Mouse (Mus musculus): ENCODE data around the gene Inpp5e.

The Inpp5e gene

DNA sequence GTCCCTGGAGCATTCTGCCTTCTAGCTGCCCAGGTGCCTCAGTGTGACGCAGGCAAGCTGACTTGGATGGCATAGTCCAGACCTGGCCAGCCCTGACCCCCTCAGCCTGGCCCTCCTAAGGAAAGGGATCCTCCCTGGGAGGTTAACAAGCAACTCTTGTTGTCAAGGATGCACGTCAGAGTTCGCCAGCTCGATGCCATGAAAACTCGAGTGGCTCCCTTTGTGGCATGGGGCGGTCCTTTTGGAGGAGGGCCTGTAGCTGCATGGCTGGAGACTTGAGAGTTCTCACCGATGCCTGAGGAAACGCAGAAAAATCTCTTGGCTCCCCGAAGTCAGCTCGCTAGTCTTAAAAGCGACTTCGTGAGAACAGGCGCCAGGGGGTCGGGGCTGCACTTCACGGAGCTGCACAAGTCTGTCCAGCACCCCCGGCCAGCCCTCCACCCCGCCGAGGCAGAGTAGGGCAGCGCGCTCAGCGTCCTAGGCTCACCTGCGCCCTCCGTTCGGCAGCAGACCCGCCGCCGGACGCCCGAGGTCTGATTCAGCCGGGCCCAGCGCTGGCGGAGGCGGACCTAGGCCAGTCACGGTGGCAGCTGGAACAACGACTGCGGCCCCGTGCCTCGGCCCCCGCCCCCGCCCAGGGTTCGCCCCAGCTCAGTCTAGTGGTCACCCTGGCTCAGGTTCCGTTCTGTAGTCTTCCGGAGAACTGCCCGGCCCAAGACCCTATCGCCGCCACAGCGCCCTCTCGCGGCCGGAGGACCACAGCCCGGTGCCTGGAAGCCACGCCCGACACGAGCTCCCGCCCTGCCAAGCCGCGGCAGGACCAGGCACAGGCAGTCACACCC lies at the start of gene Inpp5e:
Gene Inpp5e, minus strand, starts transcription at position 689 of the 842 bp plus-strand sequence.
- peak; percentile 97 to 99 for DNase-seq (ENCODE audit: inconsistent age in 2 of 2, low spot score in 1 of 2)

DNA sequence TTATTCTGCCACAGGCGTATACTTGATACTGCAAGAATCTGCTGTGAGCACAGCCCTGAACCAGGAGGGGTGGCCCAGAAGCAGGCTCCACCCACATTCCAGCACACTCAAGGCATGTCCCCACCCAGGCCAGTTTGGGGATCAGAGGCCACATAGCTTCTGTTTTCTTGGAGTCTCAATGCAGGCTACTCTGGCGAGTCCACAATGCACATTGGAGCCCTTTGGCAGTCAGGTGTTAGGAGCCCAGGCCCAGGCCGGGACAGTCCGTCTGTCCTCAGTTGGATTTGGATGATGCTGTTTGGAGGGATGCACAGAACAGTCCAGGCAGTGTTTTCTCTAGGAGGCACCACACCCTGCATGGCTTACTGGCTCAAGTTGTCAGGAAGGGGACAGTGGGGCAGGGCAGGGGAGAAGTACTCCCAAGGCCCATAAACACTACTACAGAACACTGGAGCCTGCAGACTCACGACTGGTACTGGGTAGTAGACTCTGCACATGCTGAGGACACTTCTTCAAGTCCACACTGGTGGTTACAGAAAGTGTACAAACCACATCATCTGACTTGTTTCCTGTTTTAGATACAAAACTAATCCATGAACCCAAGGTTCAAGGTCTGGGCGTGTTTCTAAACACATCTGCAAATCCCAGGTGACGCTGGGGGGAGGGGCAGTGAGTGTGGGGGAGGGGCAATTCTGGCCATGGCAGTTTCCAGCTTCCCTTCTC lies 49.6 kb upstream of the Inpp5e start:
- DNase-seq (ENCODE audit: inconsistent age in 2 of 2, low spot score in 1 of 2), result no peak

DNA sequence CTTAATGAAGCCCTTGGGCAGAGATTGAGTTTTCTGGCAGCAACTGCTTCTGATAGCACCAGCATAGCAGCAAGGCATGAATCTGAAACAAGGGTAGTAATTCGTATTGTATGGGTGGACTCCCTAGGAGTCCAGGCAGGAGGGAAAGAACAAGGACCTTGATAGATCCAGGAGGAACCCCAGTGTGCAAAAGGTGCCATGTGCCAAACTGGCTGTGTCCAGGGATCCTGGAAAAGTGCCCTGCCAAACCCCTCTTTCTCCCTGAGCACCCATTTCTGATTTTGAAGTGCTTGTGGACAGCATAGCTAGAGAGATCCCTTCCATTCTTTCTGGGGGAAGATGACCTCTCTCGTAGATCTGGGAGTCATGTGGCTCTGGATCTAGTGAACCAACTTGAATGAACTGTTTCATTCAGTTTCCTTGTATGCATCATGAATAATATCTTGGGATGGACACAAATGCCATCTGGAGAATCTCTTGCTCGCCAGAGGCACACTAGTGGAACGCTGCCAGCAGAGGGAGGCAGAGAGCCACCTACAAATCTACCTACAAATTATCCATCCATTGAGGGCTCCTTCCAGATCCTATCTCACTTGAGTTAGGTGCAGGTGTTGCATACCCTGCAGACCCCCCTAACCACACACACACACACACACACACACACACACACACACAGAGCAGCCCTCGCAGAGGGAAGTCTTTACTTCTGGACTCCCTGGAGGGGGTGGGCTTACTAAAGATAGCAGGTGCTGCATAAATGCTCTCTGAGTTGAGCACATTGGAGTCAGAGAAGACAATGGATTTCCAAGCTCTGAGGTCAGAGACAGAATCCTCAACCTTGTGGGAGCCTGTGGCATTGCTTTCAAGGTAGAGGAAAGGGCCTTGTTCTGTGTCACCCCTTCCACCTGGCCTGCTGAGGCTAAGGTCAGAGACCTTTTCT lies 40.4 kb upstream of the Inpp5e start:
- DNase-seq (ENCODE audit: inconsistent age in 2 of 2, low spot score in 1 of 2), result peak; percentile 72 to 91

DNA sequence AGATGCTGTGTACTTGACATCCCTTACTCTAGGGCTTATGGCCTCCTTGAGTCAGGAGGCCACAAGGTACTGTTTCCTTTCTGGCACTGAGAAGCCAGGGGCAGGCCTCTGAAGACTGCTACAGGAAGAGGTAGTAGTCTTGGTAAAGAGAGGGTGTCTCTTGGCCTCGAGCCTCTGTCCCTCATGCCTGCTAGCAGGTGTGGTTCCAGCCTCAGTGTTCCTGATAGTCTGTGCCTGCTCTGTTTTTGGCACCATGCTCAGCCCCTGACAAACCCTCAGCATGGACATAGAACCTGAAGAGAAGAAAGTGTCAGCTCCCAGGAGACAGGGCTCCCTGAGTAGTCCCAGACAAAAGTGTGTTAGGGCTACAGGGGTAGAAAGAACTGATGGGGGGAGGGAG lies 38.4 kb upstream of the Inpp5e start:
- no peak for DNase-seq (ENCODE audit: inconsistent age in 2 of 2, low spot score in 1 of 2)

DNA sequence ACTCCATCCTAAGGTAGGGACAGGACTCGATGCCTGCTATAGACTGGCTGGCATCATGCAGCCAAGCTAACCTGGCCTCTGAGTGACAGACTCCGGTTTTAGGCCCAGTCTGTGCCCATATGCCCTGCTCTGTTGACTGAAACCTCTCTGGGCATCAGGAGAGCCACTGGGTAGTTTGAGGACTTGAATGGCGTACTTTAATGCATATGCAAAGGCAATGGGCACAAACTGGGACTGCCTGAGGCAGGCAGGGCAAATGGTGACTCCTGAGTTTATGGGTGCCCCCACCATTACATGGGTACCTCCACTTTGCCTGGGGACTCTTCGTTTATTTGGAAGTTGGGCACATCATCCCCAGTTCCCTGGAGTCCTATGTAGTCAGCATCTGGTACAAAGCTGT lies 37.7 kb upstream of the Inpp5e start:
- DNase-seq (ENCODE audit: inconsistent age in 2 of 2, low spot score in 1 of 2), result peak in 1 of 2 experiments; percentile 59

DNA sequence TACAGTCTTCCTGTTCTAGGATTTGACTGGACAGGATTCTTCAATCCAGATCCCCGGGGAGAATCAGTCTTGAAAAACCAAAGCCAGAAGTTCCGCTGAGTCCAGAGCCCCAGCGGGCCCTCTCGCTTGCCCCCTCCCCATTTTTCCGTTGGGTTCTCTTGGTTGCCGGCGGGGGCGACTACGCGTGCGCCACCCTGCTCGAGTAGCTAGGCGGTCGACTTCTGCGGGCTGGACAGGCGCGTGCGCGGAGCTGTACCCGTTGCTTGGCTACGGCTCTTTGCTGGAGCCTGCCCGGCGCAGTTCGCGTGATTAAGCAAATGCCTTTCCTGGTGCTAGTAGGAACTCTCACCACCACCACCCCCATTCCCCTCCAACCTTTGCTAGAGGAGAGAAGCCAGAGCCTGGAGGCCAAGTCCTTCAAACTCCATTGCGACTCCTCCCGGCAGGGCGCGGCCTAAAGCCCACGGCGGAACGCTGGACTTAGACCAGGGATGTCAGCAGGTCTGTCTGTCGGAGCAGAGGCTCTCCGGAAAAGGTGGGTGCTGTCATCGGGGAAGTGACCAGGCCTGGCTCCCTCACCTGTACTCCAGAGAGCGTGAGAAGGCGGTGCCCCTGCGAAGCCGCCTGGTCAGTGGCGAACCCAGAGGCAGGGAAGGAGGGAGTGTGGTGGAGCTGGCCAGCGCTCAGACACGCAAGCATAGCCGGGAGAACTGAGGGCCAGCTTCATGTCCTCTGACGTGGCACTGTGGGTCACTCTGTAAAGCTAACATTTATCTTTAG lies 36.9 kb upstream of the Inpp5e start:
- DNase-seq (ENCODE audit: inconsistent age in 2 of 2, low spot score in 1 of 2), result peak; percentile 97 to 100

DNA sequence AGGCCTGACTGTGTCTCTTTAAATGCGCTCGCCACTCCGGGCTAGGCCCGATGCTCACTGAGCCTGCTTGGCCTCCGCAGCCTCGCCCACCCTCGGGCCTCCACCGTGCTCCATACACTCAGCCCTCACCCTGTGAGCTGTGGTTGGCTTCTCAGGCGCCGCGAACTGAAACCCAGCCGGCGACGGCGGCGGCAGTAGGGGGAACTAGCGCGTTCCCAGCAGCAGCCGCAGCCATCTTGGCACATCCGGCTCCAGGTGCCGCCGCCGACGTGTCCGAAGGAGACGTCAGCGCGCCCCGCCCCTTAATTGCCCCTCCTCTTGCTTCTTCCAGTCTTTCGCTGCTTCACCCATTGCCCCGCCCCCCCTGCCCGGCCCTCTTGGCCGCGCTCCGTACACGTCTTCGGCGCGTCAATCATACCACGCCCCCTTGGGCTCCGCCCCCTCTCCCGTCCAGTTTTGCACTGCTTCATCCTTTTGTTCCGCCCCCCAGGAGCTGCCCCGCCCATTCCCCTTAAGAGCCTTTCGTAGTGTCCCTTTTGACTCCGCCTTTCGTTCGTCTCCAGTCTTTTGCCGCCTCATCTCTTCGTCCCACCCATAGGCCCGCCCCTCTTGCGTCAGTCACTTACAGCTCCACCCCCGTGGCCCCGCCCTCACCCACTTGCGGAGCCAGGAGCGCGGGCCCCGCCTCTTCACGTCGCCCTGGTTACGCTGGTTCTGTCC lies 36.1 kb upstream of the Inpp5e start, which contains the start of gene Sec16a:
Gene Sec16a, minus strand, starts transcription at position 271 of the 720 bp plus-strand sequence.
- peak; percentile 100 for DNase-seq (ENCODE audit: inconsistent age in 2 of 2, low spot score in 1 of 2)

DNA sequence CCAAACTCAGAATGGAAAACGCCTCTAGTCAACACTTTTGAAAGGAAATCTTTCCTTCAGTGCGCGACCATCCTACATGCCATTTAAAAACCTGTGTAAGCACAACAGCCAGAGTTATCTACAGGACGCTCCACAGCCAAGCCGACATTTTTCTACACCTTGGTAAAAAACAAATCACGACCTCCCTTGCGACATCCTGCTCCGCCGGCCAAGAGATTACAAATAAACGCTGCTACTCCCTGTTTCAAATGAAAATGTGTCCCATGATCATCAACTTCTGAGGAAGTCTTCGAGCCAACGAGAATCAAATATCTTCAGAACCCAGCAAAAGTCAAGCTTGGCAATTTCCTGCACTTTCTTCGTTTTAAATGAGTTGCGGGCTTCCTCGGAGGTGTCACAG lies 35.4 kb upstream of the Inpp5e start:
- DNase-seq (ENCODE audit: inconsistent age in 2 of 2, low spot score in 1 of 2), result no peak

DNA sequence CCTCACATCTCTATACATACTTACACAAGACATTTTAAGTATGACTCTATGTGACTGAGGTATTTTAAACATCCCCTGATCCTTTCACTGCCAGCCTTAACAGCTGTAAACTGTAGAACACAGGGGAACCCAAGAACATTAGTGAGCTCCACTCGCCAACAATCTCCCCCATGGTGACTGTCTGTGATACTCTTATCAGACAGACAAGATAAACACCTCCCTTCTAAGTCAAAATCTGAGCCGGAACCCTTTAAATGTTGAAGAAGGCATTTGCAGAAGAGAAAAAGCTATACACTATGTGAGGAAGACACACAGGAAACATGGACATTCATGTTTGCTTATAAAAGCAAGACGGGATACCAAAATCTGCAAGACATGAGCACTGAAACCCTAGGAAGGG lies 34.9 kb upstream of the Inpp5e start:
- DNase-seq (ENCODE audit: inconsistent age in 2 of 2, low spot score in 1 of 2), result peak in 1 of 2 experiments; percentile 50

DNA sequence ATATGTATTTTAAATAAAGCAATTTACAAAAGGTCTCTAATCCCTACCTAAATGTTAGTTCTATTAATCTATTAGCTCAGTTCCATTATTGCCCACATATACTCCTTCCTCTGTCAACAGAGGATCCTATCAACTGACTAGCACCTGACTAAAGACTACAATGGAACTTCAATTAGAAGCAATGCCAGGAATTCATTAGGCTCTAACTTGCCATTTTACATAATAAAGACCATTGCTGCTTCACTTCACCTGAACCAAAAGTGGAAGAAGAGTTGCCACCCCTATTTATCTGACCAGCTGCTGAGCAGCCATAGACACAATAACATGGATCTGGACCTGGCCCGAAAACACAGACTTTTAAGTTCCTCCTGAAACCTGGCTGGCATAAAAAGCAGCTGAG lies 33.8 kb upstream of the Inpp5e start:
- no peak for DNase-seq (ENCODE audit: inconsistent age in 2 of 2, low spot score in 1 of 2)

DNA sequence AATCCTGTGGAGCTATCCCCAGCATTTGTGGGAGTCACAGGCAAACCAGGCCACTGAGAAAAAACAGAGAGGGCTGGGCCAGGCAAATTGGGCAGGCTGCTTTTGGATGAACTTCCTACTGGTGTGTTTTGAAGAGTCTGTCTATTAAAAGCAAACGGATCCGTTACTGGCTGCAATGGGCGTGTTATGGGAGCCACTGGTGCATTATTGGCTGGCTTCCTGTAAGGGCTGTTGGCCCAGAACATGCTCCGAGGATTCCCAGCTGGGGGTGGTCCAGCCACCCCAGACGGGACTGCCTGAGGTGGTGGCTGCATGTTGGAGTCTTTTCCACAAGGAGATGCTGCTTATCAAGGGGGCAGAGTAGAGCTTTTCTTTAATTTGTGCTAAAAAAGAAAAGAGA lies 32.7 kb upstream of the Inpp5e start:
- DNase-seq (ENCODE audit: inconsistent age in 2 of 2, low spot score in 1 of 2), result no peak

DNA sequence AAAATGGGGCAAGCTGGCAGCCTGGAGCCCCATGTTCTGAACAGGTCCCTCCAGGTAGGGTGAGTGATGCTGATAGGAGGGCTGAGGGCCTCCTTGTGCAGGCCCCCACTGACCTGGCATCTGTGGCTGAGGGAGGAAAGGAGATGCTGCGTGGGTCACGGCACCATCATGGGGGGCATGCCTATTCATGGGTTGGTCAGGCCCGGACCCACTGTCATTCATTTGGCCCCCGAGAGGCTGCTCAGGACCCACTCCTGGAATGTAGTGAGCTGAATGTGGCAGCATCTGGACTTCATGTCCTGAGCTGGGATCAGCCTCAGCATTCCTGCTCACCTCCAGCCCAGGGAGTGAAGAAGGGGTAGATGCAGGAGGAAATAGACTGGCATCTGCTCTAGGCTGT lies 32.3 kb upstream of the Inpp5e start:
- no peak for DNase-seq (ENCODE audit: inconsistent age in 2 of 2, low spot score in 1 of 2)

DNA sequence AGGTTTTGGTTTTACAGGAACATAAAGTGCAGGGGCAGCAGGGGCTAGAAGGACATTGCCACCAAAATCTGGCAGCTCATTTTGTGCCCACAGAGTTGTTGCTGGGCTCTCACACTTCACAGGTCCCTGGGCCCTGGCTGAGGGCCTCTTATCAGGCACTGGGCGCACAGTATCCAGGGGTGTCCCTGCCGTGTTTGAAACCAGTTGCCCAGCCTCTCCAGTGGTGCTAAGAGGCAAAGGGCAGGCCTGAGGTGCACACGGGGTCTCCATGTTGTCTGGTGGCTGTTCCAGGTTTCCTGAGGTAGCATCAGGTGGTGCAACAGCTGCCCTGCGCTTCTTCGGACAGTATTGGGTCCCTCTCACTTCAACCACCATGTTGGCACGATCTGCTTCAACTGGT lies 30.7 kb upstream of the Inpp5e start:
- DNase-seq (ENCODE audit: inconsistent age in 2 of 2, low spot score in 1 of 2), result no peak

DNA sequence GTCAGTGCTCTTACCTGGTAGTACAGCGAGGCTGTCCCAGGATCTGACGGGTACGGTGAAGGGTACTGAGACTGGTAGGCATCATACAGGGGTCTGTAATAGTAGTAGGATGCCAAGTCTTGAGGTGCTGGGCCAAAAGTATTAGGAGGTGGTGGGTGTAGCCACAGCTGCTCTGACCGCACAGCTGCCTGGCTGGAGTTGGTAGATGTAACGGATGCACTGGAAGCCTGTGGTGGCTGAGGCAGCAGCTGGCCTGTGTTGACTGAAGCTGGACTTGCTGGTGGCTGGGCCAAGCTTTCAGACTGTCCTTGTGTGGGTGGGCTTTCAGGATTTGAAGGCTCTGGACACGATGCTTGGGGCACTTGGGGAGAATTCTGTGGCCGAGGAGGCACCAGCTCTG lies 29.4 kb upstream of the Inpp5e start:
- DNase-seq (ENCODE audit: inconsistent age in 2 of 2, low spot score in 1 of 2), result no peak

DNA sequence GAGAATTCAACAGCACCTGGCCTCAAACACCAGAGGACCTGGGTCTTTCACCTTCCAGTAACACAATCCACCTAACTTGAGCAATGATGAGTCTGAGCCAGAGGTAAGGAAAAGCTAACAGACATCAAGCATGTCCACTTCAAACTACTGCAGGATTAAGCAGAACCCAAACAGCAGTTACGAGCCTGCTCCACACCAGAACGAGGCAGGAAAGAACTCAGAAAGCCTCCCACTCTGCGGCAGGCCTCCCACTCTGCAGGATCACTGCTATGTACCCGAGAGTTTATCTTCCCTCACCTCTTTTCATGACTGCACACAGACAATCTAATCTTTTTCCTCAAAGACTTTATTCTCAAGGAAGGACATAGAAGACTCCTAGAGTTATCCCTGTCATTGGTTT lies 28.2 kb upstream of the Inpp5e start:
- DNase-seq (ENCODE audit: inconsistent age in 2 of 2, low spot score in 1 of 2), result no peak

DNA sequence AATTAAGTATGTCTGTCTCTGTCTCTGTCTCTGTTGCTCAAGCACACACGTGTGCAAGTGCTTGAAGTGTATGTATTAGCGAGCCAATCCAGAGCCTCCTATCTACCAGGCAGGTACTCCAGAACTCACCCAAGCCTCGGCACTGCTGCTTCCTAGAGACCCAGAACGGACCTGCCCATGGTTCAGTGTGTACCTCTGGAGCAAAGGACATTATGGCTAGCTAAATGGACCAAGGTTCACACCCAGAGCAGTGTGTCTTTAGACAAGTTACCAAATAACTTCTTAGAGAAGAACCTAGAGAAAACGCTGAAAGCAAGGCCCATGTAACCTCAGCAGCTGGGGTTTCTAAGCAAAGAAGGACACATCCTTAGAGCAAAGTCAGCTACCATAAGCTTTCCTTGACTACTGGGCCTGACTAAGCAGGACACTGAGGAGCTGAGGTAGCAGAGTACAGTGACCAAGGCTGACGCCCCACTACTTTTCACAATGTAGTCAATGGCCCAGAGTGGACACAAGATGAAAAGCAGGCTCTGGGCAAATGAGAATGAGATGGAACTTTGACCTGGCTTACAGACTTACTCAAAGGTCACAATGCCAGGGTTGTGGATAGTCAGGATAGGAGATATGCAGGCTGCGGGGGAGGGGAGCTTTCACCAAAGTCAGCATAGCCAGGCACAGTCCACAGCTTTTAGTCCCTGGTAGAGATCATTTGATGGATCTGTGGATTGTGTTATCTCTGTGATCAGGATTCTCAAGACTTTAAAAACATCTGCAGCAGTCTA lies 26.0 kb upstream of the Inpp5e start:
- DNase-seq (ENCODE audit: inconsistent age in 2 of 2, low spot score in 1 of 2), result no peak

DNA sequence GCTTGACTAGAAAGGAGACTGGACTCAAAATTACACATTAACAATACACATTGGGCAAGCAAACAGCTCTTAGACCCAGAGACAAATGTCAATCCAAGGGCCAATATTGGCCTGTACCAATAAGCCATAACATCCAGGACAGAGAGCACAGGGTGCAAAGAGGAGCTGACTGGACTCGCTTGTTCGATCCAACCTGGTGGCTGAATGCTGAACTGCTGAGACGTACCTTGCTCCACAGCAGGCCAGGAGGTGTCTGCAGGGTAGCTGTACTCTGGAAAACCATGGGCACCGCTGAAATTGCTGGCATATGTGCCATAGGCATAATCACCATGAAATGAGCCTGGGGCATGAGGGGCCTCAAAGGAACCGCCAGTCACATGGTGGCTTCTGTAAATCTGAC lies 20.8 kb upstream of the Inpp5e start:
- no peak for DNase-seq (ENCODE audit: inconsistent age in 2 of 2, low spot score in 1 of 2)

DNA sequence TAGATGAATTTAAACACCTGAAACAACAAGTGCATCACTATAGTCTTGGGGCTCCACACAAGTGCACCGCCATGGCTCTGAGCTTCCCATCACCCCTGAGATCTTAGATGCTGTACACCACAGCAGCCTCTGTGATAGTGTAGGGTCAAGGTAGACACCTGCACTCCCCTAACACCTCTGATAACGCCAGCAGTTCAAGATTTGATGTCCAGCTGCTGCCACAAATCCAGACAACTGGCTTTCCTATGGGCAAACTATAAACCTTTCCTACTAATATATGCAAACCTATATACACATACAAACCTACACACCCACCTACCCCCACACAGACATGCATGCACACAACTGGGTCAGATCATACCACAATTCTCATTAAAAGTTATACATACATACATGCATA lies 15.5 kb upstream of the Inpp5e start:
- DNase-seq (ENCODE audit: inconsistent age in 2 of 2, low spot score in 1 of 2), result no peak

DNA sequence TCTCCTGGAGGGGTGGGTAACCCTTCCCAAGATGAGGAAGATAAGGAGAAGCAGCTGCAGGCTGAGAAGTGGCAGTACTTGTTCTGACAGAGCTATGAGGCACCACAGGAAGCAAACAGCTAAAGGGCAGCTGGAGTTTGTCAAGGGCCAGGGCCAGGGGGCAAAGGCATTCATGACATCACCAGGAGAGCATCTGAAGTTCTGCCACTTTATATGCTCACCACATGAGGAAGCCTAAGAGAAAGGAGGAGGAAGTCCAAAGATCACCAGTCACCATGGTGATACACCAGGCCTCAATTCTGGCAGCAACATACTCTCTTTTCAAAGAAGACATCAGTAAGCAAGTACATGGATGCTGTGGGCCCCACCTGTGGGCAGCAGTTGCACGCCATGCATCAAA lies 14.1 kb upstream of the Inpp5e start:
- DNase-seq (ENCODE audit: inconsistent age in 2 of 2, low spot score in 1 of 2), result no peak

Data from adrenal gland, adult (tissue).